Mouse (Mus musculus) MN1 (cell line): Measurements from ENCODE around the gene Gpr161.
A peak's percentile ranks its signal among the peaks of the same experiment; 100 is the strongest.
"Not testable (repeated sequence)": the region's sequence is repeated elsewhere in the genome, so short reads cannot be mapped to it uniquely, and the experiment has no call there.

Experiments
- DNase-seq: peaks from one replicate; pipeline ENCODE4 v3.0.0-alpha.2; 2016; ENCODE audit warnings: low spot score

Gene Gpr161

DNA sequence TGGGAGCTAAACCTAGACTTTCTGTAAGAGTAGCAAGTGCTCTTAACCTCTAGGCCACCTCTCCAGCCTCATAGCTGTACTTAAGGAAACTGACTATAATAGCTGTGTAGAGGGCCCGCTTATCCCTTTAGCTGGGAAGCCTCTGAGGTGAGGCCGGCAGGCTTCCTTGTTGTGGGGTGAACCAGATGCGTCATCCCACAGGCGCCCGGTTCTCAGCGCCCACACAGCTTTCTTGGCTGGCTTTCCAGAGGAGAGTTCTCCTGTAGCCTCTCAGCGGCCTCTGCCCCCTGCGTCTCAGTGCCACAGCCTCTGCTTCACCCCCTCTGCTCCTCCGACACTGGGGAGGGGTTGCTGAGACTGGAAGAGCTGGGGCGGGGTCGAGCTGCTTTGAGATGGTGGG lies 20.8 kb downstream of the Gpr161 start:
- DNase-seq, result no peak

DNA sequence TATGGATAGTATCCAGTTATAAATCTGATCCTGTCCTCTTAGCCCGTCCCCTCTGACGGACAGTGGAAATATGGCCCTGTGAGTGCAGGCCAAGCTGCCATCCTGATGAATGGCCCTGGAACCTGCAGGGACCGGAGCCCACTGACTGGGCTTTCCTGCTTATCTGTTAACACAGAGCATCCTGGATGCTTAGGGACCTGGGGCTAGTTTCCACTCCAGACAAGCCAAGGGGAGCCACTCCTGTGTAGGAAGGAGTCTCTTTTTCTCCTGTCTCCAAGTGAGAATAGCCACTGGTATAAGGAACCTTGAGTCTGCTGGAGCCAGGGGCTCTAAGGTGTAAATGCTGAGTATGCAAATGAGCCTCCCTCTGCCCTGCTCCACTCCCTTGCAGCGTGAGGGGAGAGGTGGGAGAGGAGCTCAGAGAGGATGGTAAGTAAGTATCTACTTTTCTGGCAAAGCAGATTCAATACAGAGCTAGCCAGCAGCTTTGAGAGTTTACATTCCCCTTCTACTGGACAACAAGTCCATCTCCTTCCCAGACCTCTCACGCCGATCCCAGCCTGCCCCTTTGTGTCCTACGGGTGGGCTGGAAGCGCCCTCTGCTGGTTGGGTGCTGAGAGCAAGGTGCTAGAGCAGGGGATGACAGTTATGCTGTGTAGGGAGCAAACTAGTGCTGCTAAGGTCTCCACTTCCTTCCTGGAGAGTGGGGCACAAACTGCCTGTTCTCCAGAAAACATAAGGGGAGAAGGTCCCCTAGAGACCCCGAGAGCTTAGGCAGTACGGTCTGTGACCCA lies 24.7 kb downstream of the Gpr161 start:
- DNase-seq, result peak; percentile 79

DNA sequence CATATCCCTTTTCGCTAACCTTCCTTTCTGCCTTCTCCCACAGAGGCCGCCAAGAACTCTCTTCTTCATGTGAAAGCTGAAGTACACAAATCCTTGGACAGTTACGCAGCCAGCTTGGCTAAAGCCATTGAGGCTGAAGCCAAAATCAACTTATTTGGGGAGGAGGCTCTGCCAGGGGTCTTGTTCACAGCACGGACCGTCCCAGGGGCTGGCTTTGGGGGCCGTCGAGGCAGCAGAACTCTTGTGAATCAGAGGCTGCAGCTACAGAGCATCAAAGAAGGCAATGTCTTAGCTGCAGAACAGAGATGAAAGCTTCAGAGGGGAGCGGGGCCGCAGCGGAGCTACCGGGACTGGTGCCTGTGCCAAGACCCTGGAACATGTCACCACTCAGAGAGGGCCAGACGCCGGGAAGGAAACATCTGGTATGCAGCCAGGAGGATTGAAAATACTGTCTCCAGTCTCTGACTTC lies 25.8 kb downstream of the Gpr161 start:
- DNase-seq, result peak; percentile 11

DNA sequence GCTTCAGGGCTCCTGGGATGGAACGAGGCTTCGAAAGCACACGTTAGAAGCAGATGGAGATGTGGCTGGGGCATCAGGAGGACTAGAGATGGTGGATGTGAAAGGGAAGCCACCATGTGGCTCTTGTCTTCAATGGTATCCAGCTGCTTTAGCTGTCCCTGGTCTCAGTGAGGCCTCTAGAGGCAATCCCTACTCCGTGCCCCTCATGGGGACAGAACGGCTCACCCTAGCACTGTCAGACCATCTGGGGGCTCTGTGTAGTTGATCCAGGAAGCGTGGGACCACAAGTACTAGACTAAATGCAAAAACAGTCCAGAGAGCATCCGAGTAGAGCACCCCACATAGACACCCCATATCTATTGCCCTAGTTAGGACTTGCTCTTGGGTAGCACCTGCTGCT lies 26.3 kb downstream of the Gpr161 start:
- DNase-seq, result no peak

DNA sequence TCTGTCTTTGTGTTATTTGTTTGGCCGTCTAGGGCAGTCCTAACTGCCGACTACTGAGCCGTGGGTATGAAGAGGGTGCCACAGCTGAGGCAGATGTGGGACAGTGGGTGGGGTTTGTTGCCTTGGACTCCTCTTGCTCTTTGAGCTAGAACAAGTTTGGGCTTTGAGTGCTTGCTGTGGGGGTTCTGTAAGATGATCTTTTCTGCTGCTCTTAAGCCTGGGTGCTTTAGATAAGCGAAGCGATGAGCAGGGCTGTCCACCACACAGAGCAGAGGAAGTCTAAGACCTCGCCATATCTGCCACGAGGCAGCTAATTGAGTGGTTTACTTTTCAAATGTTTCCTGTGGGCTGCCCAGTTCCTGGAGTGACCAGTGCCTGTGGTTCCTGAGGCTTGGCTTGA lies 27.3 kb downstream of the Gpr161 start:
- DNase-seq, result no peak

DNA sequence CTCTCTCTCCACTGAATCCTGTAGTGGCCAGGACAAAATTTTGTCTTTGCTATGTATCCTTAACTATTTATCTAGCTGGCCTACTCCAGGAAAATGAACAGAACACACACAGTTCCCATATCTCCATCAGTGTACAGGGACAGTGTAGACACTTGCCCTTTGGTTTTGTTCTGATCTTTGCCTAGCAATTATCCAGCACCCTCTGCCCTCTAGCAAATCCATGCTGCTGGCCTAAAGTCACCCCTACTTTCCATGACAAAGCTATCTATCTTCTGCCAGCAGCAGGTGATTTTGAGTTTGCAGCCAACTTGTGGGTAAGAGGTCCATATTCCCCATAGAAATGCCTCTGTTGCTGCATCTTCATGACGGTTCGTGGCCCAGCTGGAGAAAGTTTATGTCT lies 31.8 kb downstream of the Gpr161 start:
- no peak for DNase-seq

DNA sequence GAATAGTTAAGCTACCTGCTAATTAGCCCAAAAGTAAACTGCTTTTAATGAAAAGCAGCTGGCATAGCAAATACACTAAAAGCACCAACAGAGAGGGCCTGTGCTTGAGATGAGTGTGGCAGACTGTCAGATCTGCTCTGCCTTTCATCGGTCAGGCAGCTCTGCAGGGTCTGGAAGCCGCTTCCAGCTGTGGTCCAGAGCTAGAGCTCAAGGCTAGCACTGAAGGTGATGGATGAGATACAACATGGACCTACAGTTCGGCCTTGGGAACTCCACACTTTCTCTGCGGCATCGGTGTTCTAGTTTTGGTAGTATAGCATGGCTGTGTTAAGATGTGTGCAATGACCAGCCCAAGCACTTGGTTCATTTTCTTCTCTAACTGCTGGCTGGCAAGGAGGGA lies 32.2 kb downstream of the Gpr161 start:
- no peak for DNase-seq

DNA sequence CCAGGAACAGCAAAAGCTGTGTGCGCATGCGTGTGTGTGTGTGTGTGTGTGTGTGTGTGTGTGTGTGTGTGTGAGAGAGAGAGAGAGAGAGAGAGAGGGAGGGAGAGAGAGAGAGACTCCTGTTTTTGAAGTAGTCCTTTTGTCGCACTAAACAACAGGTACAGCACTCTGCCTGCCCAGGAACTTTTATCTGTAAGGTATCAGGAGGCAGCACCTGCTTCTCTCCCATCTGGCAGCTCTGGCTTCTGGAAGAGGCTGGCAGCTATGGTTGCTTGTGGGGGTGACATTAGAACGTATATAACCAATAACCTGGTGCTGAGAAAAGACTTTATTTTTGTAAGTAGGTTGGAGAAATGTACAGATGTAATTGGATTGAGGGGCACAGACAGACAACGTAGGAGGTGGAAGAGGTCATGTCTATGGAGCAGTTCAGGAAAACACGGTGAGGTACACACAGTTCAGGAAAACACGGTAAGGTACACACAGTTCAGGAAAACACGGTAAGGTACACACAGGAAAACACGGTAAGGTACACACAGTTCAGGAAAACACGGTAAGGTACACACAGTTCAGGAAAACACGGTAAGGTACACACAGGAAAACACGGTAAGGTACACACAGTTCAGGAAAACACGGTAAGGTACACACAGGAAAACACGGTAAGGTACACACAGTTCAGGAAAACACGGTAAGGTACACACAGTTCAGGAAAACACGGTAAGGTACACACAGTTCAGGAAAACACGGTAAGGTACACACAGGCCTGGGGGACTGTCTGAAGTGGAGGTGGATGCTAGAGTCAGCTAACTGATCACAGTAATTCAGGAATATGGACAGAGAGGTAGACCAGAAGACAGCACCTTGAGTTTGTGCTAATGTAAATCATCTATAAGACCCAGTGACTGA lies 33.0 kb downstream of the Gpr161 start:
- not testable (repeated sequence) for DNase-seq

DNA sequence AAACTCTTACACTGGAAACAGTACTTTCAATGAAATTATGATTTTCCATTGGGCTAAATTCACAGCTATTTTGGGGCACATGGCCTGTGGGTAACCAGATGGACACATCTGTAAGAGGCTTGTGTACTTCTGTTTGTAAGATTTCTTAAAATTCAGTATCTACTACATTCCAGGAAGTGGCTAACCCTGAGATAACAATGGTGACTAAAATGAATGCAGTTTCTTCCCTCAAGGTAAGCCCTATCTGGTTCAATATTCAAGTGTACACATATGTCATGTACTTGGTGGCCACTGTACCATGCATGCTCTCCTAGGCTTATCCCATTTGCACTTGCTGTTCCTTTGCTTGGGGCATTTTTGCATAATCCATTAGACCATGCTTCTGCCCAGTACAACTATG lies 35.3 kb downstream of the Gpr161 start:
- DNase-seq, result no peak

DNA sequence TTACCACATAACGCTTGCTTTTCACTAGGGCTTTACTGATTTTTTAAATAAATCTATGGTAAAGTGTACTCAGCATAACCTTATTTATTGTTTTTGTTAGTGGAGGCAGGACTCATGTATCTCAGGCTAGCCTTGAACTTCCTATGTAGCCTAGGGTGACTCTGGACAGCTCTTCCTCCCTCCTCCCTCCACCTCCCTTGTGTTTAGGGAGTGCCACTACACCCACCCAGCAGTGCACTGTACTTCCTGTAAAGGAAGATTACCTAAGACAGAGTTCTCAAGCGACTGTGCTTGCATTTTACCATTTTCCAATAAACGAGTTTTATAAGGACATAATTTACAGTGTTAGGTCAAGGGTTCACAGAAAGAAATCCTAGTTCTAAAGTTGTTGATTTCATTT lies 37.2 kb downstream of the Gpr161 start:
- DNase-seq, result no peak

DNA sequence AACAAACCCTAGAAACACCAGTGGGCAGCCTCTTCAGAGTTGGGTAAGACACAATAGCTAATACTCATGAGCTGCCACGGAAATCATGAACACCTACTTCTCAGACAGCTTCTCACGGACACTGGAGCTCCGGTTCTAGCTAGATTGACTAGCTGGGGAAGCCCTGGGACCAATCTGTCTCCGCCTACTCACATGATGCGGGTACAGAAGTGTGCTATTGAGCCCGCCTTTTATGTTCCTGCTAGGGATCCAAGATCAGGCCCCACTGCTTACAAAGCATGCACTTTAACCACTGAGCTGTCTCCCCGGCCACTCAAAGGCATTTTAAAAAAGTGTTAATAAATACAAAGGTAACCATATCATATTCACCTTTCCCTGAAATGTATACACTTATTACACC lies 46.5 kb downstream of the Gpr161 start:
- DNase-seq, result no peak

DNA sequence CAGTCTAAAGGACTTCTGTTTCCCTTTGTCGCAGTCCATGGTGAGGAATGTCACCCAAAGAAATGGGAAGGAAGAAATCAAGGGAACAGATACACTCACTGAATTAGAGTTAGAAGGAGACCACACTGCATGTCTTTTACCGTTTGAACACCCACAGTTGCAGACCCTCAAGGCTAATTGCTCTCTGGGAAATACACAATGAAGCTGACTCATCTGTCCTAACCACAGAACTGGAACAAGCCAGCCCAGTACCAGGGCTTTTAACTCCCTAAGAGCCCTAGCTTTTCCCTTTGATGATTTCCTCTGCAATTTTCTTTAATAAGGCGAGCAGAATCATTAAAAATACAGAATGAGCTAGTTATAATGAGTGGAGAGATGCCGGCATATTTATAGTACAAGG lies 48.9 kb downstream of the Gpr161 start:
- DNase-seq, result no peak

DNA sequence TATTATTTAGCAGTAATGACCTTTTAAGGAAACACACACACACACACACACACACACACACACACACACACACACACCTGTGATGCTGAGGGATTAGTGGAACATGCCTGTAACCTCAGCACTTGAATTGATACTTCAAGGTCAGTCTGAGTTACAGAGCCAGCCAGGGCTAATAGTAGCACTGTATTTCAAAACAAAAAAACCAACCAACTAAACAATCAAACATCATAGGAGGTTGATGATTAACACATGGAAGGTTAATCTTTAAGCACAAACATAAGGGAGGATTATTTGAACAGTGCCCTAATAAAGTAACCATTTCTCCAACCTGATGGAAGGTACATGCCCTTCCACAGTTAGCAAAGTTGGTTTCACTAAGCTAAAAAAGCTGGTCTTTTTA lies 53.0 kb downstream of the Gpr161 start:
- no peak for DNase-seq

DNA sequence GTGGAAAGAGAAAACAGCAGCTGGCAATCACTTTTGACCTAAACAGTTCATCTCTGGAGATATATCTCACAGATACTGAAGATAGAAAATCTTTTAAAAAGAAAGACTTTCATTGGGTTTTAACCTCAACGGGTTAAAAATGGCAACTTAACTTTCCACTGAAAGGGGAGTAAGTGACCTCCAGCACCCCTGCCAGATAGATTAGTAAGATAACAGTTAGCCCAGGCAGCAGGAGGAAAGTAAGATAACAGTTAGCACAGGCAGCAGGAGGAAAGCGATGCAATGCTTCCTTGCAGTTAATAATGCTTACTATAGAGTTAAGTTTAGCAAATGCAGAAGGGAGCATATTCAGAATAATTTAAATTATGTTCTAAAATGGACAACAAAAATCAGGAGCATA lies 60.8 kb downstream of the Gpr161 start:
- DNase-seq, result no peak

DNA sequence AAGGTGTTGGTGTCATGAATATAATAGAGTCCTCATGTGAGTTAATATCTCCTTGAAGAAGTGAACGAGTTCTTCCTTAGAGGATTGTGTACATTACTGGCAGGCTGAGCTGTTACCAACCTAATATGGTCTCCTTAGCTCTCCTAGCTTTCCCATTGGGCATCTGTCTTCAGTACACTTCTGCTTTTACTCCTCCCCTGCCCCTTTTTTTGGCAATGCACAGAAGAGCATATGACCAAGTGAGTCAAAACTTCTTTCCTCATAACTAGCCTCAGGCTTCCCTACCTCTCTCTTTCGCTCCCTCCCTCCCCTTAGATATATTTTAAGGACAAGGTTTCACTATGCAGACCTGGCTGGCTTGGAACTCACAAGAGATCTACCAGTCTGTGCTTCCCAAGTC lies 67.7 kb downstream of the Gpr161 start:
- no peak for DNase-seq

DNA sequence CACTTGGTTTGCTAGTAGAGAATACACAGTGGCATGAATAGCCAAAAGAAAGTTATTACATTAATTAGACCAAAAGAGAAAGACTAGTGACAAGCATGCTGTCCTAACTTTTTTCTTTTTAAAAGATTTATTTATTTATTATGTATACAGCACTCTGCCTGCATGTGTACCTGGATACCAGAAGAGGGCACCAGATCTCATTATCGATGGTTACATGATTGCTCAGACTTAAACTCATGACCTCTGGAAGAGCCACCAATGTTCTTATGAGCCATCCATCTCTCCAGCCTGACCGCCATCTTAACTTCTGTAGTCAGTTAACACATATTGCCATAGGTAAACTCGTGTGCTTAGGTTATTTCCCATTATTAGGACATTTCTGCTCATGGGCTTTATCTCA lies 69.5 kb downstream of the Gpr161 start:
- DNase-seq, result no peak

DNA sequence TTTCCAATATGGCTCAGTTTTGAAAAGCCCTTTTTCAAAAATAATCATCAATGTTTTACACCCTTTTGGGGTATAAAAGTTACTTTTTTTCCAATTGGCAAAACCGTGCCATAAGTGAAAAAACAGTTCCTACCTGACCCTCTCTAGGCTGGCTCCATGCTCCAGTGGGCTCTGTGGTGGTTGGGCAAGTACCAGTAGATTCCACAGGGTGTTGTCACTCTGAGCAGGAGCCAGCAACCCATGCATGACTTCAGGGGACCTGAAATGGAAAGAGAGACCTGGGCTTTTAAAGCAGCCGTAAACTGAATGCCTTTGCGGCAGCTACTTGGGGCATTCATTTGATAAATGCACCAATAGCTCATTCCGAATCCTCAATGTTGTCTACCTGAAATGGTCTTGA lies 75.4 kb downstream of the Gpr161 start:
- no peak for DNase-seq

DNA sequence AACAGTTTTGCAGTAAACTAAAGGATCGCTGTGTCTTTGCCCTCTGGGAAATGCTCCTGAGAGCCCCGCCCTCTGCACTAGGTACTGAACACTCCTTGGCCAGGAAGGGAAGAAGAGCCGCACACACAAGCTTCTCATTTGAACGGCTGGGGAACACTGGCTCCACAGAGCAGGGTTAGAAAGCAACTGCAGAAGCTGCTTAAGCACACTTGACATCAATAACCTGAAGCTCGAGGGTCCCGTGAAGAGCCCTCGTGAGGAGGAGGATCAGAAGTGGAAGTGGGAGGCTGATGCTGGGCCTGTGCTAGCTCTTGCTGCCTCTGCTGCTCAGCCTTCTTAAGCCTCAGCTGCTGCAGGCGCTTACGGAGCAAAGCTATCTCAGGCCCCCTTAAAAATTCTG lies 78.2 kb downstream of the Gpr161 start:
- DNase-seq, result no peak
